Mouse (Mus musculus) forebrain, embryonic 11.5 days (tissue): Measurements from ENCODE around the gene Afap1. TPM values are rescaled to one million over a fixed set of nuclear protein-coding genes. Genes with fewer than 3 reads are reported as not detected.

ENCODE experiments used
- ATAC-seq: fragments of 200-750 bp; cut with Nextera tagmentation; replicated peaks from 2 replicates; pipeline ENCODE4 v1.8.0; 2017; ENCODE audit warnings: moderate TSS enrichment; ENCODE audit not compliant: low FRiP score
- DNase-seq: peaks from one replicate; pipeline ENCODE4 v3.0.0-alpha.2; 2017; ENCODE audit warnings: low spot score
- H3K27ac ChIP-seq: fragments of 300-500 bp; sonication (generic); 2 replicates; pipeline ENCODE4 v1.5.1; 2014; ENCODE audit warnings: low read depth, low read length
- H3K27me3 ChIP-seq: fragments of 300-500 bp; sonication (generic); 2 replicates; pipeline ENCODE4 v1.6.1; 2014; ENCODE audit warnings: mild to moderate bottlenecking, low read length, mixed read lengths; ENCODE audit not compliant: control insufficient read depth, insufficient read depth
- H3K36me3 ChIP-seq: fragments of 300-500 bp; sonication (generic); 2 replicates; pipeline ENCODE4 v1.6.1; 2014; ENCODE audit warnings: mild to moderate bottlenecking, low read length, moderate library complexity, mixed read lengths; ENCODE audit not compliant: control insufficient read depth, insufficient read depth
- H3K4me1 ChIP-seq: fragments of 300-500 bp; sonication (generic); replicated peaks from 2 replicates; pipeline ENCODE4 v1.6.1; 2014; ENCODE audit warnings: low read length, mixed read lengths; ENCODE audit not compliant: control insufficient read depth, insufficient read depth
- H3K4me2 ChIP-seq: fragments of 300-500 bp; sonication (generic); 2 replicates; pipeline ENCODE4 v1.6.1; 2014; ENCODE audit warnings: low read depth, mild to moderate bottlenecking, low read length, moderate library complexity, mixed read lengths; ENCODE audit not compliant: severe bottlenecking
- H3K4me3 ChIP-seq: fragments of 300-500 bp; sonication (generic); 2 replicates; pipeline ENCODE4 v1.5.1; 2014; ENCODE audit warnings: low read depth, low read length
- H3K9ac ChIP-seq: fragments of 300-500 bp; sonication (generic); 2 replicates; pipeline ENCODE4 v1.6.1; 2014; ENCODE audit warnings: low read length
- H3K9me3 ChIP-seq: fragments of 300-500 bp; sonication (generic); 2 replicates; pipeline ENCODE4 v1.6.1; 2016; ENCODE audit warnings: low read length, mixed read lengths; ENCODE audit not compliant: control insufficient read depth
- WGBS: fragments of 180-500 bp; shearing (Covaris S2); extraction: QIAGEN DNeasy Blood & Tissue Kit; methylation state at CpG from one replicate; pipeline ENCODE4 v1.1.7; 2014; 5-methylcytosine and 5-hydroxymethylcytosine counted together
- polyA plus RNA-seq: library from polyadenylated mRNA; unstranded; fragments of >200 nt; fragmentation: Nextera tagmentation; extraction: Ambion mirVana; gene quantifications from 2 replicates; pipeline ENCODE4 v1.2.1, GENCODE M21; 2014

Gene Afap1
- polyA plus RNA-seq, 1 experiment from 2014 or later, result 32.5 TPM

DNA sequence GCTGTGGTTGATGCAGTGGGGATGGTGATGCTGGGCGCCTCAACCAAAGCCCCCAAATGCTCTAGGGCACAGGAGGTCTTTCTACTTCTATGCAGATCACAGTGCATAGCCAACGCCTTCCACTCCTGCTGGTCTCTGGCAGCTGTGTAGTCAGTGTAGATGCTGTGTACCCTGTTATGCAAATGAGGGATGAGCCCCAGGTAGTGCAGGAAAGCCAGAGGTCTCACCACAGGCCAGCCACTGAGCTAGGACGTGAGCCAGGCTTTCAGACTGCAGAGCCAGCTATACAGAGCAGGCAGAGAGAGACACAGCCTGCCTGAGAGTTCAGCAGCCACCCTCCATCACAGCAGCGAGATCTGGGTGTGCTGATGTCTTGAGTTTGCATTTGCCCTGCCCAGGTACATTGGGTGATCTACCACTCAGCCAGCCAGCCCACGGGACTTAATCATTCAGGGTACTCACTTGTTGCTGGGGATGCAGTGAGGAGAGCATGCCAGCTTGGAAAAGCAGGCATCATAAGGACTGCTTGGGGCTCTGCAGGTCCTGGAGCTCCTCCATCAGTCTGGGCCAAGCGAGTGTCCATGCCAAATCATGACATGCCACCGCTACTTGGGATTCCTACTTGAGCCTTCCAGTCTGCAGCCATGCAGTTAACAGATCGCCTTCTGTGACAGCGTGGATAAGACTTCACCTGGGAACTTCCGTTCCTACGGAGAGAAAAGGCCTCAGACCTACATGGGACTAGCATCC, 97.0 kb downstream of the Afap1 start:
- no peak for ATAC-seq
- Histone ChIP-seq H3K27me3 (no peaks in the 10 kb centered on the region), H3K4me3 (no peak overlapping the region), H3K36me3 (no peaks in the 10 kb centered on the region), H3K4me1 (no peaks in the 10 kb centered on the region), H3K9me3 (no peaks in the 10 kb centered on the region), H3K27ac (no peak overlapping the region), H3K9ac (no peak overlapping the region), H3K4me2 (no peak overlapping the region)
- WGBS, result 73% methylated on average over 11 of the region's 11 CpGs
- DNase-seq, result no peak

DNA sequence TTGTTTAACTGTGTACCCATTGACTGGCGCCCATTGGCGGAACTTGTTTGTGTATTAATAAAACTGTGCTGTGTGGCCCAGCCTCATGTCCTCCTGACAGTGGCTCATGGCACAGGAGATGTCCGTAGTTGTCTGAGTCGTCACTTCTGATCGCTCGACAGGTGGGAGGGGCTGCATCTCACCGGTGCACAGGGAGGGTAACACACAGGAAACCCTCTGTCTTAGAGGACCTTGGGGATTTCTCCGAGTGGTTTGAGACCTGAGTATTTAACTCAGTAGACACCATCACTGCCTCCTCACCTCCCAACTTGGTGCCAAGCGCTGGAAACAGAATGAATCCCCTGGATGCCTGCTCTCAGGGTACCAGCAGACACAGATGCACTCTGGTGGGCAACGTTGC, 110.7 kb downstream of the Afap1 start:
- no peak for DNase-seq
- no peak overlapping the region for H3K9ac ChIP-seq
- H3K4me3 ChIP-seq, result no peak overlapping the region
- H3K27me3 ChIP-seq, result no peaks in the 10 kb centered on the region
- no peak overlapping the region for H3K27ac ChIP-seq
- H3K36me3 ChIP-seq, result no peaks in the 10 kb centered on the region
- ATAC-seq, result no peak
- WGBS, result 91% methylated on average over 10 of the region's 10 CpGs
- H3K9me3 ChIP-seq, result no peaks in the 10 kb centered on the region
- no peaks in the 10 kb centered on the region for H3K4me1 ChIP-seq
- H3K4me2 ChIP-seq, result no peak overlapping the region

DNA sequence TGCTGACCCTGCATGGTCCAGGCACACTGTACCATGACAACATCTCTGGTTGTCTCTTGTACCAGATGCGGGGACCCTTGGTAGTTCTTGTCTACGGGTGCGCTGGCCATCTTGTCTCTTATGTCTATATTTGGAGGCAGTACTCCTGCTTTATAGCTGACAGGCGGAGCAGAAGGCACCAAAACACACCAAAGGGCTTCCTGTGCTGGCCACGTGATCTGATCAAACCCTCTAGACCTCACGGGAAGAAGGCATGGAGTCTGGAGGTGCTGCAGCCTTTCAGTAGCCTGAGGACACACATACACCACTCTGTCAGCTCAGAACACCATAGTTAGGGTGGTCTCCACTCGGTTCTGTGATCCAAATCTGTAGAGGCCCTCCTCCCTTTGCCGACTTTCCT, 113.0 kb downstream of the Afap1 start:
- Histone ChIP-seq H3K27me3 (no peaks in the 10 kb centered on the region), H3K9me3 (no peaks in the 10 kb centered on the region), H3K9ac (no peak overlapping the region), H3K4me2 (no peak overlapping the region), H3K4me1 (no peaks in the 10 kb centered on the region), H3K36me3 (no peaks in the 10 kb centered on the region), H3K4me3 (no peak overlapping the region), H3K27ac (no peak overlapping the region)
- no peak for ATAC-seq
- 81% methylated on average over 8 of the region's 8 CpGs for WGBS
- no peak for DNase-seq

DNA sequence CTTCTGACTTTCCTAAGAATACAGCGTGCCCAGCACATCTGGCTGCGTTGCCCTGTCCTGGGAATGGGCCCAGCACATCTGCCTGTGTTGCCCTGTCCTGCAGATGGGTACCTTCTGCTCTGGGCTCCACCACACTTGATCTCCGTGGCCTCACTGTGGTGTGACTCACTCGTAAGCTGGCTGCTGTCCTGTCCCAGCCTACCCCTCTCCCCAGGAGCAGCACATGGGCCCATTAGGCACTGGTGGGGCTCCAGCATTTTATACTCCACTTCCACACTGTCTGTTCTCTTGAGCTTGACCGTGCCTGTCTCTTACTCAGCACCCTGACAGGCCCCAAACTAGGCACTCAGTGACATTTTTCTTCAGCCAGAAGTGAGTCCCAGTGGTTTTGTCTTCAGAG, 113.5 kb downstream of the Afap1 start:
- whole genome bisulfite sequencing, result 83% methylated on average over 5 of the region's 5 CpGs

DNA sequence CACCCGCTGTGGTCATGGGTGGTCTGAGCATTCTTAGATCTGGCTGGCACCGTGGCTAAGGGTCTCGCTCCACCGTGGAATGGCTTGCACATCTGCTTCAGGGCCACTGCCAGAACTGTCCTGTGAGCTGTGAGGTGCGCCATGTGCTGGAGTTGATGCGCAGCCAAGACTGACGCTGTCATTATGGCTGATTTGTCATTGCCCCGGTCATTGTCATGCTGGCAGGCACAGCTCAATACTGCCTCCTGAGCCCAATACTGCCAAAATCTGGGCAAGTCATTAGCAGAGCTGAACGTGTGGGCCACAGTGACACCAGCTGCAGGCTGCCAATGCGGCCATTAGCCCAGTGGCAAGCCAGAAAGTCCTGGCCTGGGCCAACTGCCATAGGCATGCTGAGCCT, 114.5 kb downstream of the Afap1 start:
- Histone ChIP-seq H3K4me1 (no peaks in the 10 kb centered on the region), H3K27me3 (no peaks in the 10 kb centered on the region), H3K4me2 (no peak overlapping the region), H3K27ac (no peak overlapping the region), H3K4me3 (no peak overlapping the region), H3K36me3 (no peaks in the 10 kb centered on the region), H3K9me3 (no peaks in the 10 kb centered on the region), H3K9ac (no peak overlapping the region)
- WGBS, result 87% methylated on average over 10 of the region's 10 CpGs
- ATAC-seq (no peak), DNase-seq (no peak)

More for the DNA sequence above, 113.5 kb downstream of the Afap1 start:
- ATAC-seq, result no peak
- Histone ChIP-seq H3K4me1 (no peaks in the 10 kb centered on the region), H3K9ac (no peak overlapping the region), H3K36me3 (no peaks in the 10 kb centered on the region), H3K27me3 (no peaks in the 10 kb centered on the region), H3K9me3 (no peaks in the 10 kb centered on the region), H3K4me2 (no peak overlapping the region), H3K27ac (no peak overlapping the region), H3K4me3 (no peak overlapping the region)
- DNase-seq, result no peak

DNA sequence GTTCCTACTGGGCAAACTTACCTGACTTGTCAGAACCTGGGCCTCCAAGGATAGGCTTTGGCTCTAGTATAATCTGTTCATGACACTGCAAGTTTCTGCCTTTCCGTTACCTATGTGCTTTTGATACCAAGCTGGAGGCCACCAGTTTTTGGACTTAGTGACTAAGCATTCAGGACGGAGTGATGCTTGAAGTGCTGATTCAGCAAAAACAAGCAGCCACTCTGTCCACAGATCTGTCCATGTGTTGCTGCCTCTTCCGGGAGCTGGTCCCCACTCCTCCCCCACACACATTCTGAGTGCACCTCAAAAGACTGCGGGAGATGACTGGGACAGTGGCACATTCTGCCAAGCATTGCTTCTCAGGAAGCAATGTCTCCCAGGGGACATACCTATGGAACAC, 116.3 kb downstream of the Afap1 start:
- ATAC-seq, result no peak

DNA sequence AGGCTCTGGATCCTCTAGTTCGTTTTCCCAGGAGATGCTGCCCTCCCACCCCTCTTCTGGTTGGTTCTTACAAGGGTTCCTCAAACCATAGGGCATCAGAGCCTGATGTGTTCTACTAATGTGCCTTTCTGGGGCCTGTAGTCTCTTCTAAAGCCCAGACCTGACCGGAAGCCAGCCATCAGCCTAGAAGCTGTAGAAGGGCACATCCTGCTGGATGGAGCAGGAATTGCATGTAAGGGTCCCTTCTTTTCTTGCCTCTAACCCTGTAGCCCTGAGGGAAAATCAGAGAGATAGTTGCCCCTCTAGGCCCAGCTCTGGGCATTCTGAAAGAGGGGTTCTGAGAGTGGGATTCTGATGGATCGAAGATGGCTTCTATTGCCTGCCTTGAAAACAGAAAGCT, 125.2 kb downstream of the Afap1 start:
- WGBS, result 90% methylated on average over 3 of the region's 3 CpGs

More for the DNA sequence above, 116.3 kb downstream of the Afap1 start:
- Histone ChIP-seq H3K9me3 (no peaks in the 10 kb centered on the region), H3K4me1 (no peaks in the 10 kb centered on the region), H3K4me3 (no peak overlapping the region), H3K36me3 (no peaks in the 10 kb centered on the region), H3K9ac (no peak overlapping the region), H3K4me2 (no peak overlapping the region), H3K27ac (no peak overlapping the region), H3K27me3 (no peaks in the 10 kb centered on the region)
- 87% methylated on average over 4 of the region's 4 CpGs for WGBS
- no peak for DNase-seq

DNA sequence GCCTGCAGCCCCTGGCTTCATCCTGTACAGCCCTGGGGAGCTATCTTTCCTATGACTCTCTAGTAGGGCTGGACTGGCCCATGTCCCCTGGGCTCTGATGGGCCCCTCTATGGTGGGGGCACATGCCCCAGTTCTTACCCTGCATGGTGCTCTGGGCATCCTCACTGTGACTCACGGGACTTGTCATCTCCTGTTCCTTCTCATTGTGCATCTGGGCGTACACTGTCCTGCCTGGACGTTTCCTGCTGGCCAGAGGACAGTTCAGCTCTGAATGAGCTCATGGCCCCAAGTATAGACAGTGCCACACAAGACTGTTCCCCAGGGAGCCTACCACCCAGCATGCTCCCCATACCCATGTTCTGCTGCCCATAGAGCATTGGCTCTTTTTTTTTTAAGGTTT, 128.0 kb downstream of the Afap1 start:
- 83% methylated on average over 3 of the region's 3 CpGs for WGBS
- no peaks in the 10 kb centered on the region for H3K36me3 ChIP-seq
- no peak overlapping the region for H3K4me3 ChIP-seq
- H3K9me3 ChIP-seq, result no peaks in the 10 kb centered on the region
- ATAC-seq (no peak), DNase-seq (no peak)
- H3K9ac ChIP-seq, result no peak overlapping the region
- no peaks in the 10 kb centered on the region for H3K27me3 ChIP-seq
- no peaks in the 10 kb centered on the region; the same call in 1 of the 2 replicates for H3K4me1 ChIP-seq
- H3K27ac ChIP-seq, result no peak overlapping the region
- no peak overlapping the region for H3K4me2 ChIP-seq

More for the DNA sequence above, 125.2 kb downstream of the Afap1 start:
- Histone ChIP-seq H3K4me3 (no peak overlapping the region), H3K4me1 (no peaks in the 10 kb centered on the region; the same call in 1 of the 2 replicates), H3K27ac (no peak overlapping the region), H3K4me2 (no peak overlapping the region), H3K9me3 (no peaks in the 10 kb centered on the region), H3K36me3 (no peaks in the 10 kb centered on the region), H3K9ac (no peak overlapping the region), H3K27me3 (no peaks in the 10 kb centered on the region)
- ATAC-seq, result no peak
- no peak for DNase-seq

DNA sequence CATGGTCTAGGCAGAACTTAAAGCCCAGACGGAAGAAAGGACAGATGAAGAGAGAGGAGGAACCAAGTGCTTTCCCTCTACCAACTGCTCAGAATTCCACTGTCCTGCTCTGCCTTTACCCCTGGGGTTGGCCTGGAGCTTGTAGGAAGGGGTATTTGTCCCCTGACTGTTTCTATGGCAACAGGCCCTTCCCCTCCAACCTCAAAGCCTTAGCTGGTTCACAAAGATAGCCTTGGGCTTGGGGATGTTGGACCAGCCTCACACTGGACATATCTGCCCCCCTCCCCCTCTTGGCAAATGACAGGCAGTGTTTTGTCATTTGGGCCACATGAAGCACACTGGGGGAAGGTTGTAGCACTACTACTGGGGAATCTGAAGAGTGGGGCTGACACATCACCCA, 129.2 kb downstream of the Afap1 start:
- ATAC-seq, result no peak

More for the DNA sequence above, 129.2 kb downstream of the Afap1 start:
- Histone ChIP-seq H3K9ac (no peak overlapping the region), H3K27me3 (no peaks in the 10 kb centered on the region), H3K9me3 (no peaks in the 10 kb centered on the region), H3K4me3 (no peak overlapping the region), H3K27ac (no peak overlapping the region), H3K36me3 (no peaks in the 10 kb centered on the region), H3K4me2 (no peak overlapping the region), H3K4me1 (no peaks in the 10 kb centered on the region; the same call in 1 of the 2 replicates)
- 78% methylated on average over 1 of the region's 1 CpGs for WGBS
- DNase-seq, result no peak
